Mouse (Mus musculus): Measurements from ENCODE around the gene Oxct2b. TPM values are rescaled to one million over a fixed set of nuclear protein-coding genes. Genes with fewer than 3 reads are reported as not detected.

The Oxct2b gene
- total RNA-seq, 2 experiments from 2014 or later = 0.77 TPM; not detected in 1

Other genes starting within 250 kb of the Oxct2b start
- 100 to 1,000 TPM; 174 to 186 TPM for gene Cap1, start 230.2 kb upstream of the Oxct2b start, total RNA-seq (2021)
- gene Mfsd2a, start 155.1 kb upstream of the Oxct2b start, total RNA-seq (2021) = 10 to 100 TPM; 35.4 TPM
- 10 to 100 TPM; 60.5 to 66.1 TPM for gene Mycl, start 120.6 kb upstream of the Oxct2b start, total RNA-seq (2021)
- gene Trit1, start 99.7 kb upstream of the Oxct2b start, total RNA-seq (2021) = 10 to 100 TPM; 29.9 to 30.5 TPM
- gene Bmp8b, start 11.1 kb upstream of the Oxct2b start, total RNA-seq (2021) = under 1 TPM; 0.34 to 0.82 TPM
- gene Ppie, start 23.7 kb downstream of the Oxct2b start, total RNA-seq (2021) = 10 to 100 TPM; 30.3 to 31.5 TPM
- 10 to 100 TPM; 69.1 to 73.9 TPM for gene Hpcal4, start 67.0 kb downstream of the Oxct2b start, total RNA-seq (2021)
- gene Nt5c1a, start 85.2 kb downstream of the Oxct2b start, total RNA-seq (2021) = 1 to 10 TPM; 3.6 to 4.9 TPM
- 1 to 10 TPM; 5.9 to 6.6 TPM for gene Heyl, start 117.3 kb downstream of the Oxct2b start, total RNA-seq (2021)
- gene Pabpc4, start 146.1 kb downstream of the Oxct2b start, total RNA-seq (2021) = 10 to 100 TPM; 62.6 to 65.5 TPM
- under 1 TPM in 1 of 2 experiments, not detected in 1; 0.22 TPM for gene Oxct2a, start 207.4 kb downstream of the Oxct2b start, total RNA-seq (2021)
- gene Bmp8a, start 227.0 kb downstream of the Oxct2b start, total RNA-seq (2021) = under 1 TPM in 1 of 2 experiments, not detected in 1; 0.20 TPM

Measured in left cerebral cortex, postnatal 4 days (tissue).